Mouse (Mus musculus): Measurements from ENCODE around the gene Krt9. TPM values are rescaled to one million over a fixed set of nuclear protein-coding genes. Genes with fewer than 3 reads are reported as not detected.

The Krt9 gene
- polyA plus RNA-seq (2014; fragmentation: Illumina TruSeq; extraction: RNeasy Lipid Tissue Mini Kit (QIAGEN cat#74804); ENCODE audit: low read depth, low replicate concordance) = not detected

DNA sequence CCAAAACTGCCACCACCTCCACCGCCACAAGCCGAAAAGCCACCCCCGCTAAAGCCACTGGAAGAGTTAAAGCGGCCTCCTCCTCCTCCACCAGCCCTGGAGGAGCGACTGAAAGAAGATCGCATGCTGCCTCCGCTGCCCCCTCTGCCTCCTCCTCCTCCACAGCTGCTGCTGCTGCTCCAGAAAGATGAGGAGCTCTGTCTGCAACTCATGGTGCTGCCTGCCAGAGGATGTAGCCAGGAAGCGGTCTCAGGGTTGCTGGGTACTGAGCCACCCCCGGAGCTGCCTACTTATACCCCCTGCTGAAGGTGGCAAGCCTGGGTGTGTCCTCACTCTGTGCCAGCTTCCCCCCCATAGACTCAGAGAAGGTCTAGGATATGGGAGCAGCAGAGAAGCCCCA is at the start of gene Krt9:
TSS of gene Krt9 (minus strand) at position 255 of the 400 bp plus-strand sequence.

DNA sequence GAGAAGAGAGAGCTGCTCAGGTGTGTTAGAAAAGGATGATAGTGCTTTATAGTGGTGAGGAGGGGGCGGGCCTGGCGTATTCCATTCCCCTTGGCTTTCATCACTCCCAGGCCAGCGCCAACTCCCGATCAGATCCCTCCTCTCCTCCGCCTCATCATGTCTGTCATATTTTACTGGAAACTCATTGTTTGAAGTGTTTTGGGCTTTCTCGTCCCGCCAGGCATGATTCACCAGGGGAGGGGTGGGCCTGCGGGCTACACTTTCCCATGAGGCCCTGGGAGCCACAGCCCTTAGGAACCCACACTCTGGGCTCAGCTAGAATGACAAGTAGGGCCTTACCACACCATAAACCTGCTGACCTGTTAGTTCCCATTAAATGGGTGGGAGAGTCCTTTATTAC is 14.5 kb upstream of the Krt9 start, which contains the start of gene Krt14:
TSS of gene Krt14 (minus strand) at position 51 of the 400 bp plus-strand sequence.

DNA sequence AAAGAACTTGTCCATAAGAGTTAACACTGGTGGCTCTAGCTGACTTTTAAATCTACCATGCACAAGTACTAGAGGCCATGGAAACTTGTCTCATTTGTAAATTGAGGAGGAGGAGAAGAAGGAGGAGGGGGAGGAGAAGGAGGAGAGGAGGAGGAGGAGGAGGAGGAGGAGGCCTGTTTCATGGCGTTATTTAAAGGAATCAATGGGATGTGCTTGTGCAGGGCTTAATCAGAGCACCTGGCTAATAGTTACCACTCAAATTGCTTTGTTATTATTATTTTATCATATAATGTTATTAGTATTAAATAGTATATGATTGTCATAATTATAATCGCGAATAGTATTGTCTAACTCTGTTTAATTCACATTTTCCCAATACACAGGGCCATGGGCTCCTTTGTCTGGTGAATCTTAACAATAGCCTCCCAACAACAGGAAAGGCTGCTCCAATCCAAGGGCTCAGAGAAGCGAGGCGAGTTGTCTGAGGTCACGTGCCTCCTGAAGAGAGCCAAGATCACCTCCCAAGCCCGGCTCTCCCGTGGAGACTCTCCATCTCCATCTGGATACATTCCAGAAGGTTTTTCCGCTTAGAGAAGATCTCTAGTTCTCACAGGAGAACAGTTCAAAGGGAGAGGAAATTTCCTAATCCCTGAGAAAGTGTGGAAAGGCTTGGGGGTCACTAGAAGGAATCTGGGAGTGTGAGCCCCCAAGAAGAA is 44.3 kb downstream of the Krt9 start, which contains the start of gene Krt19:
TSS of gene Krt19 (minus strand) at position 51 of the 716 bp plus-strand sequence.

Other genes with a start within 250 kb of the Krt9 start
- not detected for gene Krtap9-5, start 244.8 kb downstream of the Krt9 start, polyA plus RNA-seq (2014; fragmentation: Illumina TruSeq; extraction: RNeasy Lipid Tissue Mini Kit (QIAGEN cat#74804); ENCODE audit: low read depth, low replicate concordance)
- not detected for gene Krtap29-1, start 214.2 kb downstream of the Krt9 start, polyA plus RNA-seq (2014; fragmentation: Illumina TruSeq; extraction: RNeasy Lipid Tissue Mini Kit (QIAGEN cat#74804); ENCODE audit: low read depth, low replicate concordance)
- not detected for gene Krtap16-1, start 206.6 kb downstream of the Krt9 start, polyA plus RNA-seq (2014; fragmentation: Illumina TruSeq; extraction: RNeasy Lipid Tissue Mini Kit (QIAGEN cat#74804); ENCODE audit: low read depth, low replicate concordance)
- gene Krtap17-1, start 199.3 kb downstream of the Krt9 start, polyA plus RNA-seq (2014; fragmentation: Illumina TruSeq; extraction: RNeasy Lipid Tissue Mini Kit (QIAGEN cat#74804); ENCODE audit: low read depth, low replicate concordance) = not detected
- not detected for gene Krt33a, start 177.0 kb downstream of the Krt9 start, polyA plus RNA-seq (2014; fragmentation: Illumina TruSeq; extraction: RNeasy Lipid Tissue Mini Kit (QIAGEN cat#74804); ENCODE audit: low read depth, low replicate concordance)
- gene Krt33b, start 163.4 kb downstream of the Krt9 start, polyA plus RNA-seq (2014; fragmentation: Illumina TruSeq; extraction: RNeasy Lipid Tissue Mini Kit (QIAGEN cat#74804); ENCODE audit: low read depth, low replicate concordance) = not detected
- not detected for gene Krt34, start 151.7 kb downstream of the Krt9 start, polyA plus RNA-seq (2014; fragmentation: Illumina TruSeq; extraction: RNeasy Lipid Tissue Mini Kit (QIAGEN cat#74804); ENCODE audit: low read depth, low replicate concordance)
- gene Krt31, start 142.7 kb downstream of the Krt9 start, polyA plus RNA-seq (2014; fragmentation: Illumina TruSeq; extraction: RNeasy Lipid Tissue Mini Kit (QIAGEN cat#74804); ENCODE audit: low read depth, low replicate concordance) = not detected
- not detected for gene Krt32, start 105.0 kb downstream of the Krt9 start, polyA plus RNA-seq (2014; fragmentation: Illumina TruSeq; extraction: RNeasy Lipid Tissue Mini Kit (QIAGEN cat#74804); ENCODE audit: low read depth, low replicate concordance)
- not detected for gene Krt35, start 97.0 kb downstream of the Krt9 start, polyA plus RNA-seq (2014; fragmentation: Illumina TruSeq; extraction: RNeasy Lipid Tissue Mini Kit (QIAGEN cat#74804); ENCODE audit: low read depth, low replicate concordance)
- gene Krt36, start 87.6 kb downstream of the Krt9 start, polyA plus RNA-seq (2014; fragmentation: Illumina TruSeq; extraction: RNeasy Lipid Tissue Mini Kit (QIAGEN cat#74804); ENCODE audit: low read depth, low replicate concordance) = not detected
- gene Krt13, start 71.7 kb downstream of the Krt9 start, polyA plus RNA-seq (2014; fragmentation: Illumina TruSeq; extraction: RNeasy Lipid Tissue Mini Kit (QIAGEN cat#74804); ENCODE audit: low read depth, low replicate concordance) = not detected
- gene Krt15, start 57.3 kb downstream of the Krt9 start, polyA plus RNA-seq (2014; fragmentation: Illumina TruSeq; extraction: RNeasy Lipid Tissue Mini Kit (QIAGEN cat#74804); ENCODE audit: low read depth, low replicate concordance) = not detected
- 7.3 TPM for gene Krt19, start 44.6 kb downstream of the Krt9 start, polyA plus RNA-seq (2014; fragmentation: Illumina TruSeq; extraction: RNeasy Lipid Tissue Mini Kit (QIAGEN cat#74804); ENCODE audit: low read depth, low replicate concordance)
- not detected for gene Krt14, start 14.3 kb upstream of the Krt9 start, polyA plus RNA-seq (2014; fragmentation: Illumina TruSeq; extraction: RNeasy Lipid Tissue Mini Kit (QIAGEN cat#74804); ENCODE audit: low read depth, low replicate concordance)
- not detected for gene Krt16, start 55.7 kb upstream of the Krt9 start, polyA plus RNA-seq (2014; fragmentation: Illumina TruSeq; extraction: RNeasy Lipid Tissue Mini Kit (QIAGEN cat#74804); ENCODE audit: low read depth, low replicate concordance)
- gene Krt17, start 67.8 kb upstream of the Krt9 start, polyA plus RNA-seq (2014; fragmentation: Illumina TruSeq; extraction: RNeasy Lipid Tissue Mini Kit (QIAGEN cat#74804); ENCODE audit: low read depth, low replicate concordance) = not detected
- not detected for gene Krt42, start 76.6 kb upstream of the Krt9 start, polyA plus RNA-seq (2014; fragmentation: Illumina TruSeq; extraction: RNeasy Lipid Tissue Mini Kit (QIAGEN cat#74804); ENCODE audit: low read depth, low replicate concordance)
- 1,167 TPM for gene Eif1, start 126.6 kb upstream of the Krt9 start, polyA plus RNA-seq (2014; fragmentation: Illumina TruSeq; extraction: RNeasy Lipid Tissue Mini Kit (QIAGEN cat#74804); ENCODE audit: low read depth, low replicate concordance)
- gene Gast, start 141.2 kb upstream of the Krt9 start, polyA plus RNA-seq (2014; fragmentation: Illumina TruSeq; extraction: RNeasy Lipid Tissue Mini Kit (QIAGEN cat#74804); ENCODE audit: low read depth, low replicate concordance) = not detected
- 1.4 TPM for gene Hap1, start 162.9 kb upstream of the Krt9 start, polyA plus RNA-seq (2014; fragmentation: Illumina TruSeq; extraction: RNeasy Lipid Tissue Mini Kit (QIAGEN cat#74804); ENCODE audit: low read depth, low replicate concordance)
- 166 TPM for gene Jup, start 204.5 kb upstream of the Krt9 start, polyA plus RNA-seq (2014; fragmentation: Illumina TruSeq; extraction: RNeasy Lipid Tissue Mini Kit (QIAGEN cat#74804); ENCODE audit: low read depth, low replicate concordance)
- gene P3h4, start 221.6 kb upstream of the Krt9 start, polyA plus RNA-seq (2014; fragmentation: Illumina TruSeq; extraction: RNeasy Lipid Tissue Mini Kit (QIAGEN cat#74804); ENCODE audit: low read depth, low replicate concordance) = 34.0 TPM
- 24.7 TPM for gene Fkbp10, start 222.5 kb upstream of the Krt9 start, polyA plus RNA-seq (2014; fragmentation: Illumina TruSeq; extraction: RNeasy Lipid Tissue Mini Kit (QIAGEN cat#74804); ENCODE audit: low read depth, low replicate concordance)
- gene Nt5c3b, start 248.6 kb upstream of the Krt9 start, polyA plus RNA-seq (2014; fragmentation: Illumina TruSeq; extraction: RNeasy Lipid Tissue Mini Kit (QIAGEN cat#74804); ENCODE audit: low read depth, low replicate concordance) = 42.9 TPM
- gene Klhl10, start 248.7 kb upstream of the Krt9 start, polyA plus RNA-seq (2014; fragmentation: Illumina TruSeq; extraction: RNeasy Lipid Tissue Mini Kit (QIAGEN cat#74804); ENCODE audit: low read depth, low replicate concordance) = 0.45 TPM

All from heart, adult 10 weeks (tissue).